Mouse (Mus musculus) gastrocnemius, adult 2 months (tissue): ENCODE results near the gene Hist1h2ag. TPM values are rescaled to one million over a fixed set of nuclear protein-coding genes. Genes with fewer than 3 reads are reported as not detected.
"Not testable (repeated sequence)": the region's sequence is repeated elsewhere in the genome, so short reads cannot be mapped to it uniquely, and the experiment has no call there.

Source experiments
- DNase-seq: peaks from one replicate; pipeline ENCODE4 v3.0.0; 2022
- H3K27ac ChIP-seq: fragments of 200-600 bp; 2 replicates; pipeline ENCODE4 v1.8.1; 2022; ENCODE audit warnings: mild to moderate bottlenecking
- H3K4me3 ChIP-seq: fragments of 200-600 bp; 2 replicates; pipeline ENCODE4 v1.8.1; 2022; ENCODE audit warnings: mild to moderate bottlenecking, moderate library complexity
- CTCF ChIP-seq: fragments of 200-600 bp; IDR thresholded peaks from 2 replicates; pipeline ENCODE4 v1.8.1; 2022; ENCODE audit warnings: antibody characterized with exemption, mild to moderate bottlenecking, moderate library complexity
- intact Hi-C: fragments of 180-260 bp; cut with DNase I; formaldehyde crosslinking; loops from one replicate; pipeline ENCODE4 v1.15.1; 2025
- long read RNA-seq, 2 experiments: library from polyadenylated mRNA; stranded (forward); transcript quantifications; one replicate each; pipeline ENCODE4 v2.0.0; 2021
- total RNA-seq, 2 experiments: library from RNA; stranded (reverse); gene quantifications; 2 replicates each; pipeline ENCODE4 v1.2.3; 2021

The Hist1h2ag gene
- 1 to 10 TPM; 1.1 to 2.3 TPM for total RNA-seq
- long read RNA-seq, experiment 1: 0 reads
- long read RNA-seq, experiment 2: 0 reads

GRCm38 (mm10) chr13:22042568-22043502 lies at the start of gene Hist1h2ag, which contains the start of gene Hist1h2bj:
Hist1h2ag (minus strand) TSS chr13:22042944.
Hist1h2bj (plus strand) TSS chr13:22043214.
- Histone ChIP-seq H3K4me3 (peak within 1 kb of the TSS; percentile 71), H3K27ac (peak within 1 kb of the TSS; percentile 81)
- intact Hi-C loops: loop anchor here (5.0 kb wide), 4 partner anchors 266 to 1704 kb away; partner anchors contain the start of genes Hist1h1e, Hist1h2bb, Hist1h2be and Hist1h3c
- peak; percentile 76 for DNase-seq

DNA sequence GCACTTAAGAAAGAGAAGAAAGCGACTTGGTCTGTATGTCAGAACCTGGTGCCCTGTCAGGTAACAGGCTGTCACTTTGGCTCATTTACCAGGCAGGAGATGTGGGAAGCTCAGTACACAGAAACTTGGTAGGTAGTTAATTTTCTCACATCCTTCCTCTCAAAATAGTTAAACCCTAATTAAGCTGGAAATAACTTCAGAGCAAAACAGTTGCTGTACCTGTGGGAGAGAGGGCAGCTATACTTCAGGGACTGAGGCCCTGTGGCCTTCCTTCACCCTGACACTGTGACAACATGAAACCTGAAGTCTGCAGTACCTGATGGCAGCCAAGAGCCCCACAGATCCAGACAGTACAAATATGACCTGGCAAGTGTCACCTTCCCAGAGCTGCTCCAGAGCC lies 41.4 kb upstream of the Hist1h2ag start, which contains the start of gene Vmn1r188:
Vmn1r188 (plus strand) TSS at position 301 of the 400 bp plus-strand sequence.
- intact Hi-C loops, DNase-seq, H3K4me3 ChIP-seq, H3K27ac ChIP-seq: not testable (repeated sequence)

- no peak for DNase-seq
- intact Hi-C loops: no loop called here
- no peak overlapping the region for H3K4me3 ChIP-seq
- no peak for TF ChIP-seq CTCF
- no peak overlapping the region for H3K27ac ChIP-seq
Measured at GRCm38 (mm10) chr13:22063468-22063867, 20.7 kb upstream of the Hist1h2ag start.

GRCm38 (mm10) chr13:22061422-22061821 lies 18.7 kb upstream of the Hist1h2ag start:
- no peak for DNase-seq
- Histone ChIP-seq H3K27ac (no peak overlapping the region), H3K4me3 (no peak overlapping the region)
- no peak for TF ChIP-seq CTCF
- intact Hi-C loops: no loop called here

DNA sequence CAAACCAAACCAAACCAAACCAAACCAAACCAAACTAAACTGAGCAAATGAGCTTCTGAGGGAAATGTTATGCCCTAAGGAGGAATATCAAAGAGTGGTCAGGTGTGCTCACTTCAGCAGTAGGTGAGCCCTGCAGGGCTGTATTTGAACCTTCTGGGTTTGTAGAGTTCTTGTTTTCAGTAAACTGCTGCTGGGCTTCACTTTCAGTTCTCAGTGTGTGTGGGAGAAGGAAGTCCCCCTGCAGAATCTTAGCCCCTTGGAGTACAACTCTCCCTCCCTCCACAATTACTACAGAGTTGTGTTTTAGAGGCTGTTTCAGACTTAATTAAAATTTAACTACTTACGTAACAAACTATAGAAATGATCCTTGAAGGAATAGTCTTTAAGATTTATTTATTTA lies 11.0 kb upstream of the Hist1h2ag start:
- no peak overlapping the region for H3K27ac ChIP-seq
- intact Hi-C loops: no loop called here
- no peak overlapping the region for H3K4me3 ChIP-seq
- TF ChIP-seq CTCF: no peak
- DNase-seq: no peak

DNA sequence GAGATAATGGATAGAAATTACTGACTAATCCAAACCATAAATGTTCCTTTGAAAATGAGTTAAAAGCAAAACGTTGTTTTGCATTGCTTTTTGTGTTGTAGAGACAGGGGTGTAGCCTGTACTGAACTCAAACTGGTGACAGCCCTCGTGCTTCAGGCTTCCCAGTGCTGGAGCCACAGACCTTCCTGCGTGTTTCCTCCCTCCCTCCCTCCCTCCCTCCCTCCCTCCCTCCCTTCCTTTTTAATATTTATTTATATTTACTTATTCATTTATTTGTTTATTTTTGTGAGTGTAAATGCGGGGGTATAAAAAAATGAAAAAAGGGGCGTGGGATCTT lies 8.7 kb upstream of the Hist1h2ag start:
- Histone ChIP-seq H3K27ac (peak overlapping the region; percentile 67), H3K4me3 (peak overlapping the region; percentile 71)
- intact Hi-C loops: no loop called here
- DNase-seq: no peak
- TF ChIP-seq CTCF: no peak

GRCm38 (mm10) chr13:22050591-22051522 lies 8.1 kb upstream of the Hist1h2ag start:
- peak; percentile 90 for DNase-seq
- H3K4me3 ChIP-seq: peak overlapping the region; percentile 71
- H3K27ac ChIP-seq: peak overlapping the region; percentile 67
- peak; percentile 71 for TF ChIP-seq CTCF
- intact Hi-C loops: no loop called here

DNA sequence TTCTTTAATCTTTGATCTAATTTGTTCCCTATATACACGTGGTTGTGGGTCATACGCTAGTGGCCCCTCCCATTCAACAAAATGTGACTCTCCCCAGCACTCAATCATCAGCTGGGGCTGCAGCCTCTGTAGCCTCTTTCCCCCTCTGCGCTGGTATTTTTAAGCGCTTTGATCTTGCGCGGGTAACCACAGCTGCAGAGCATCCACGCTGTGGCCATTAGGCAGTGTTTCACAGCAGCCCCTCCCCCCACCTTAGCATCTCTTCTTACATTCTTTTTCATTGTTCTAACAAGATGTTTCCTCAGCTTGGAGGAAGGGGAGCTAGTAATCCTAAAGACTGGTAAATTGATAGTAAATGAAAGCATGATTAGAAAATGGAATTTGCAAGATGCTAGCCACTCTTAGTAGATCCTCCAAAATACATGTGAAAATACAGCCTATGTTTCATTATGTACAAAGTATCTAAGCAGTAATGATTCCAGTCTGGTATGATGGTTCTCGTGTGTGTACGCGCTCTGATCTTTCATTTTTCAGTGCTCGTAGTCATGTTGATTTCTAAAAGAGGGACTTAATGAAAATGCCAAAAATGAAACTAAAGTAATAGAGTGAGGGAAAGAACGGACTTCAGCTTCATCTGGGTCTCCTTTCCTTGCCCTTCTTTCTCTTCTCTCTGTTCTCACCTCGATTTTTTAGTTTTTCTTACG lies 7.1 kb upstream of the Hist1h2ag start:
- Histone ChIP-seq H3K4me3 (peak overlapping the region; percentile 71), H3K27ac (no peak overlapping the region)
- no peak for TF ChIP-seq CTCF
- no peak for DNase-seq
- intact Hi-C loops: loop anchor here (5.0 kb wide), 1 partner anchor 1632 kb away; the partner anchor contains the start of genes Hist1h2ac and Hist1h2bc

- no peak overlapping the region for H3K27ac ChIP-seq
- H3K4me3 ChIP-seq: no peak overlapping the region
- no peak for TF ChIP-seq CTCF
- intact Hi-C loops: loop anchor here (5.0 kb wide), 1 partner anchor 1633 kb away; the partner anchor contains the start of genes Hist1h2ac and Hist1h2bc
- no peak for DNase-seq
Measured at GRCm38 (mm10) chr13:22049041-22049440, 6.3 kb upstream of the Hist1h2ag start.

DNA sequence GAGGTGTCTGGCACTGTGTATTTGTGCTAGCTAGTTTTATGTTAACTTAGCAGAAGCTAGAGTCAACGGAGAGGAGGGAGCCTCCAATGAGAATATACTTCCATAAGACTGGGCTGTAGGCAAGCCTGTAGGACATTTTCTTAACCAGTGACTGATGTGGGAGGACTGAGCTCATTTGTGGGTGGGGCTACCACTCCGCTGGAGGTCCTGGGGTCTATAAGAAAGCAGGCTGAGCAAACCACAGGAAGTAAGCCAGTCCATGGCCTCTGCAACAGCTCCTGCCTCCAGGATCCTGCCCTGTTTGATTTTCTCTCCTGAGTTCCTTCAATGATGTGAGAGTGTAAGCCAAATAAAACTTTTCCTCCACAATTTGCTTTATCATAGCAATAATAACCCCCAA lies 2.6 kb upstream of the Hist1h2ag start:
- intact Hi-C loops: loop anchor here (5.0 kb wide), 1 partner anchor 1637 kb away; the partner anchor contains the start of genes Hist1h2ac and Hist1h2bc
- Histone ChIP-seq H3K27ac (no peak overlapping the region), H3K4me3 (no peak overlapping the region)
- DNase-seq: no peak
- no peak for TF ChIP-seq CTCF

DNA sequence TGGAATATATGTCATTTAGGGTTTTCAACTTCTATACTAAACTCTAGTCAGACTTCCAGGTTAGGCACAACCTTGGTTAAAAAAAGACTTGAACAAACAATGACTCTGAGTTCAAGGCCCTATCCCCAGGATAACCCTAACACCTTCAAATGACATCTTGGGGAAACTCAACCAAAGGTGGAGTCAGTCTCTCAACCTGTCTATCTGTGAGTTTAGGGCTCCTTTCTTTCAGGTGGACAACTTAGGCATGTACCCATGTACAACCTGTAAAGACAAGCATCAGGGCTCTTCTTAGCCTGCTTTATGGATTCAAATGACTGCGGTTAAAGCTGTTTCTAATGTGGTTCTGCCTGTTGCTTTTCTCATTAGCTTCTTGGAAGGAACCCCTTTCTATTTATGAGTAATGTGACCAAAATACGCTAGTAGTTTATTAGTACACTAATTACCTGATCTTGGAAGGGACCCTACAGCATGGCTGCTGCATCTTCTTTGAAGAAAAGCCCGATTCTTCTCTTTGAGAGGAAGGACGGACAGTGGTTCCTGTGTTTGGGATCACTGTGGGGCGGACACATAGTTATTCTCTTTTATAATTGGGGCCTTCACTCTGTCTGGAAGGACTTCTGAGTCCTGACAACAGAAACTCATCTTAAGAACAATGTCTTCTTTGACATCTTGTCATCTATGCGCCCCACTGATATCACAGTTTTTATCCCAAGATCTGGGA lies 1.9 kb upstream of the Hist1h2ag start:
- Histone ChIP-seq H3K4me3 (no peak overlapping the region), H3K27ac (no peak overlapping the region)
- no peak for DNase-seq
- TF ChIP-seq CTCF: no peak
- intact Hi-C loops: loop anchor here (5.0 kb wide), 5 partner anchors 267 to 1703 kb away; partner anchors contain the start of genes Hist1h1e, Hist1h2ac, Hist1h2bb and Hist1h2bc
